Comparison of ENCODE assay signal across 8 mouse cellular contexts in the genomic region with DNA sequence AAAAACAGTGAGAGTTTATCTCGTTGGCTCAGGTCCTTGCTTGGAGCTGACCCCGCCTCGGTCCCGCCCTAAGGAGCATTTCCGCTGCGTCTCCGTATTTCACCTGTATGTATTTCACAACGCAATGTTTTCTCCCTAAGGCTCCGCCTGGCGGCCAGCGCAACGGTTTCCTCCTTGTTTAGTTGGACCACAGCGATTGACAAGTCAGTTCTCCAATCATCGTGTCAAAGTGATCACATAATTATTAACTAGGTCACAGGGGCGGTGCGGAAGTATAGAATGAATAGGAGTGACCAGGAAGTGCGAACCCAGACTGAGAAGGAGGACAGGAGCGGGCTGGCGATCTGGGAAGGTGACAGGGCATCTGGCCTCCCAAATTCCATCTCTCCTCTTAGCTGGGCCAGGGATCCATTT. TPM values are rescaled to one million over a fixed set of nuclear protein-coding genes. Genes with fewer than 3 reads are reported as not detected.
DNase-seq lines count a peak whose midpoint lies in the region; ATAC-seq lines count a peak whose summit lies in the region.

A gene (plus strand): TSS at position 125 of the 414 bp plus-strand sequence.

- peak; percentile 89 for ATAC-seq in forebrain, embryonic 14.5 days
- peak; percentile 84 for ATAC-seq in neural tube, embryonic 15.5 days (ENCODE audit: low FRiP score)

- H3K4me2 ChIP-seq in forebrain, embryonic 14.5 days (ENCODE audit: low read length): peak within 1 kb of the TSS; percentile 63
- H3K4me2 ChIP-seq in neural tube, embryonic 15.5 days: peak within 1 kb of the TSS; percentile 58

- no peaks in the 10 kb centered on the region for H3K9me3 ChIP-seq in forebrain, embryonic 14.5 days (replicated peaks; ENCODE audit: control insufficient read depth, low read length)
- no peaks in the 10 kb centered on the region for H3K9me3 ChIP-seq in neural tube, embryonic 15.5 days (replicated peaks)

- 0 out of 2 replicates have a peak, but pooled peaks cover 2% of the 10 kb centered on the region for H3K36me3 ChIP-seq in forebrain, embryonic 14.5 days (ENCODE audit: control insufficient read depth, insufficient read depth, low read length)
- H3K36me3 ChIP-seq in neural tube, embryonic 15.5 days: no peaks in the 10 kb centered on the region; the same call in 1 of the 2 replicates

- H3K4me1 ChIP-seq in forebrain, embryonic 14.5 days (ENCODE audit: control insufficient read depth, insufficient read depth, low read length): peaks cover 2% of the 10 kb centered on the region; the same call in 1 of the 2 replicates
- H3K4me1 ChIP-seq in neural tube, embryonic 15.5 days: peaks cover 19% of the 10 kb centered on the region

- under 1% methylated on average over 19 of the region's 19 CpGs for WGBS in forebrain, embryonic 14.5 days
- WGBS in neural tube, embryonic 15.5 days: under 1% methylated on average over 19 of the region's 19 CpGs

- H3K27ac ChIP-seq in forebrain, embryonic 14.5 days (ENCODE audit: low read depth, low read length): no peak within 1 kb of the TSS
- H3K27ac ChIP-seq in neural tube, embryonic 15.5 days (replicated peaks): peak within 1 kb of the TSS; percentile 35

- peak within 1 kb of the TSS; percentile 41 for H3K4me3 ChIP-seq in forebrain, embryonic 14.5 days (ENCODE audit: low read depth, low read length)
- H3K4me3 ChIP-seq in neural tube, embryonic 15.5 days (replicated peaks): peak within 1 kb of the TSS; percentile 45

- intact Hi-C loops in heart, postnatal 14 days (cut with DNase I): no loop called here

- H3K27me3 ChIP-seq in forebrain, embryonic 14.5 days (replicated peaks; ENCODE audit: control insufficient read depth, insufficient read depth, low read length): no peaks in the 10 kb centered on the region
- no peaks in the 10 kb centered on the region for H3K27me3 ChIP-seq in neural tube, embryonic 15.5 days (replicated peaks)

- peak within 1 kb of the TSS; percentile 61 for H3K9ac ChIP-seq in forebrain, embryonic 14.5 days (ENCODE audit: low read length)
- peak within 1 kb of the TSS; percentile 39 for H3K9ac ChIP-seq in neural tube, embryonic 15.5 days (replicated peaks)

- peak; percentile 97 for DNase-seq in ES-CJ7 (ENCODE audit: low read depth, low spot score)
- DNase-seq in cerebellum, adult 11 months: peak; percentile 94
- peak; percentile 97 for DNase-seq in forebrain, embryonic 14.5 days (ENCODE audit: low spot score)
- peak; percentile 84 to 88 for DNase-seq in heart, postnatal 14 days
- peak; percentile 95 for DNase-seq in layer of hippocampus, adult 11-12 months (ENCODE audit: low spot score)
- DNase-seq in lung, adult 18-20 months: peak; percentile 97 to 98
- peak; percentile 84 for DNase-seq in testis, postnatal 14 days (ENCODE audit: low spot score)

RNA-seq across cellular contexts. Expression of the gene that starts here (rescaled TPM):
- 103 and 116 TPM in 2 replicates for polyA plus RNA-seq in forebrain, embryonic 14.5 days (2014; fragmentation: Nextera tagmentation; extraction: Ambion mirVana)
- 10 to 100 TPM; 21.1 to 21.7 TPM for total RNA-seq in heart, postnatal 14 days (2021)
- 80.9 and 87.7 TPM in 2 replicates for polyA plus RNA-seq in neural tube, embryonic 15.5 days (2015; fragmentation: Nextera tagmentation; extraction: Ambion mirVana)
